Mouse (Mus musculus): ENCODE data around the gene Znhit1. TPM values are rescaled to one million over a fixed set of nuclear protein-coding genes. Genes with fewer than 3 reads are reported as not detected.

Znhit1 gene
- polyA plus RNA-seq, 1 experiment = 79.5 TPM

DNA sequence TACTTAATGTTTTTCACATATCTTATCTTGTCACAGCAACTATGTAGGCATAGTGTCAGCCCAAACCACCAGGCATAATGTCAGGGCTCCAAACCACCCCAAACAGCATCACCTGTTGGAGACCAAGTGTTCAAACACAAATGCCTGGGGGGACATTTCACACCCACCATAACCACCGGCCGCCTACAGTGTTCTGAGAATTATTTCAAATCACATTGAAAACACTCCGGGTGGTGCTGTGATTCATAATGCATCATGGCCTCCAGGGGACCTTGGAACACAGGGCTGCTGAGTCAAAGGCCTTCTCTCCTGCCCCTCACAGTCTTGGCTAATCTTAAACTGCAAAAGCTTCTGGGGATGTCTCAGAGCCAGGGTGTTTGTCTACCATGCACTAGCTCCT lies 28.1 kb upstream of the Znhit1 start:
- no peaks in the 10 kb centered on the region for H3K27me3 ChIP-seq (ENCODE audit: control insufficient read depth, insufficient read depth, low read length)
- no peaks in the 10 kb centered on the region for H3K36me3 ChIP-seq (ENCODE audit: control insufficient read depth, insufficient read depth, low read length)
- H3K4me1 ChIP-seq (replicated peaks; ENCODE audit: control insufficient read depth, insufficient read depth, low read length) = no peaks in the 10 kb centered on the region
- H3K4me3 ChIP-seq (ENCODE audit: control insufficient read depth, insufficient read depth, low read length) = no peak overlapping the region
- no peak overlapping the region for H3K27ac ChIP-seq (ENCODE audit: control insufficient read depth, insufficient read depth, low read length)
- DNase-seq = no peak
- WGBS = 96% methylated on average over 3 of the region's 3 CpGs
- TF ChIP-seq CTCF (IDR thresholded peaks at IDR 0.05; ENCODE audit: borderline replicate concordance, control insufficient read depth, extremely low read depth, insufficient read depth, low read length, poor library complexity) = no peak
- TF ChIP-seq POLR2A (IDR thresholded peaks at IDR 0.05; ENCODE audit: control insufficient read depth, extremely low read depth, insufficient read depth, low read length, poor library complexity) = no peak

DNA sequence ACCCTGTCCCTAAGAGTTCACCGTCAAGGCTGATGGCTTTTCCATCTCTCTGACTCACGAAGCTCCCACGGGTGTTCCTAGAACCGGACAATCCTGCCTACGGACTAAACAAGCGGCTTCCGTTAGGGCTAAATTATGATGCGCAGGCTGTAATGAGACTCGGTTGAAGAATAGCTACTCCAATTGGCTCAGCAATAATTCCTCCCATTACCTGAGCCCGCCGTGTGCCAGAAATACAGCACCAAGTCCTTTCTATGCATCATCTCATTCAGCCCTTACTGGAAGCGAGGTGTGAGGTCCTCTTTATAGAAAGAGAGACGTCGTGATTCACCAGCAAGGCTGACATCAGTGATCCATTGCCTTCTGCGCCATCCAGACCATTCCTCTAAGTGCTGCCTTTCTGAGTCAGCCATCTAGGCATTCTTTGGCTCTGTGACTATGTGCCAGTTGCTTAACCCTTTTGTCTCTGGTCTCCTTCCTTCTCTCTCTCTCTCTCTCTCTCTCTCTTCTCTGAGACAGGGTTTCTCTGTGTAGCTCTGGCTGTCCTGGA lies 24.7 kb upstream of the Znhit1 start:
- no peak for TF ChIP-seq POLR2A (IDR thresholded peaks at IDR 0.05; ENCODE audit: control insufficient read depth, extremely low read depth, insufficient read depth, low read length, poor library complexity)
- no peak for TF ChIP-seq CTCF (IDR thresholded peaks at IDR 0.05; ENCODE audit: borderline replicate concordance, control insufficient read depth, extremely low read depth, insufficient read depth, low read length, poor library complexity)
- Histone ChIP-seq H3K36me3 (ENCODE audit: control insufficient read depth, insufficient read depth, low read length) (no peaks in the 10 kb centered on the region), H3K27me3 (ENCODE audit: control insufficient read depth, insufficient read depth, low read length) (no peaks in the 10 kb centered on the region), H3K27ac (ENCODE audit: control insufficient read depth, insufficient read depth, low read length) (no peak overlapping the region), H3K4me3 (ENCODE audit: control insufficient read depth, insufficient read depth, low read length) (no peak overlapping the region), H3K4me1 (replicated peaks; ENCODE audit: control insufficient read depth, insufficient read depth, low read length) (no peaks in the 10 kb centered on the region)
- DNase-seq = no peak
- 85% methylated on average over 15 of the region's 15 CpGs for WGBS

DNA sequence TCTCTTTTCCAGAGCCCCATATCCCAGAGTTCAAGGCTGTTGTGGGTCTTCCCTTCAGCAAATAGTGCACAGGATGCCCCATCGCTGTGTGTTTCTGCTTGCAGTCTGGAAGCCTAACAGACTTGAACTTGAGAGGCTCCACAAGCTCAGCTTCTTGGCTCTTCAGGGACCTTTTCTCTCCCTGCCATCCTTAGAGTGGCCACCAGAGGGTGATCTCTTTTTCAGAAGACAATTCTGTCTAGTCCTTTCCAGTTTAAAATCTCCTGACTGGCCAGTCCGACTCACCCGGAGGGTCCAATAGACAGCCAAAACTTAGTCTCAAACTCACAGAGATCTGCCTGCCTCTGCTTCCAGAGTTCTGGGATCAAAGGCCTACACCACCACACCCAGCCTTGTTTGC lies 22.2 kb upstream of the Znhit1 start:
- peak; percentile 42 for DNase-seq
- Histone ChIP-seq H3K4me1 (replicated peaks; ENCODE audit: control insufficient read depth, insufficient read depth, low read length) (no peaks in the 10 kb centered on the region), H3K4me3 (ENCODE audit: control insufficient read depth, insufficient read depth, low read length) (no peak overlapping the region), H3K36me3 (ENCODE audit: control insufficient read depth, insufficient read depth, low read length) (no peaks in the 10 kb centered on the region), H3K27me3 (ENCODE audit: control insufficient read depth, insufficient read depth, low read length) (no peaks in the 10 kb centered on the region), H3K27ac (ENCODE audit: control insufficient read depth, insufficient read depth, low read length) (no peak overlapping the region)
- TF ChIP-seq CTCF (IDR thresholded peaks at IDR 0.05; ENCODE audit: borderline replicate concordance, control insufficient read depth, extremely low read depth, insufficient read depth, low read length, poor library complexity) = no peak
- 21% methylated on average over 3 of the region's 3 CpGs for WGBS

DNA sequence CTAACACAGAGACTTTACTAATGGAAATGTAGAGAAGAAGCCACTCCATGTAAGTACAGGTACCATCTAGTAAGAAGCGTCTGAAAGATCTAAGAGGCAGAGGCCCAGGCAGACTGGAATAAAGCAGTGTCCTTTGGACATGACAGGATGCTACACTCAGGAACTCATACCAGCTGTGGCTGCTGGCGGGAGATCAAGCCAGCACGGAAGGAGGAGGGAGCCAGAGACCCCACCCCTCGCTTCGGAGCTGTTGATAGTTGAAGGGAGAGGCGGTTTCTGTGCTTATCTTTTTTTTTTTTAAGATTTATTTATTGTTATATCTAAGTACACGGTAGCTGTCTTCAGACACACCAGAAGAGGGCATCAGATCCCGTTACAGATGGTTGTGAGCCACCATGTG lies 19.5 kb upstream of the Znhit1 start:
- DNase-seq = no peak
- H3K27me3 ChIP-seq (ENCODE audit: control insufficient read depth, insufficient read depth, low read length) = no peaks in the 10 kb centered on the region
- H3K36me3 ChIP-seq (ENCODE audit: control insufficient read depth, insufficient read depth, low read length) = no peaks in the 10 kb centered on the region
- TF ChIP-seq CTCF (IDR thresholded peaks at IDR 0.05; ENCODE audit: borderline replicate concordance, control insufficient read depth, extremely low read depth, insufficient read depth, low read length, poor library complexity) (no peak), POLR2A (IDR thresholded peaks at IDR 0.05; ENCODE audit: control insufficient read depth, extremely low read depth, insufficient read depth, low read length, poor library complexity) (no peak)
- 54% methylated on average over 8 of the region's 8 CpGs for WGBS
- no peak overlapping the region for H3K27ac ChIP-seq (ENCODE audit: control insufficient read depth, insufficient read depth, low read length)
- H3K4me1 ChIP-seq (replicated peaks; ENCODE audit: control insufficient read depth, insufficient read depth, low read length) = no peaks in the 10 kb centered on the region
- no peak overlapping the region for H3K4me3 ChIP-seq (ENCODE audit: control insufficient read depth, insufficient read depth, low read length)

DNA sequence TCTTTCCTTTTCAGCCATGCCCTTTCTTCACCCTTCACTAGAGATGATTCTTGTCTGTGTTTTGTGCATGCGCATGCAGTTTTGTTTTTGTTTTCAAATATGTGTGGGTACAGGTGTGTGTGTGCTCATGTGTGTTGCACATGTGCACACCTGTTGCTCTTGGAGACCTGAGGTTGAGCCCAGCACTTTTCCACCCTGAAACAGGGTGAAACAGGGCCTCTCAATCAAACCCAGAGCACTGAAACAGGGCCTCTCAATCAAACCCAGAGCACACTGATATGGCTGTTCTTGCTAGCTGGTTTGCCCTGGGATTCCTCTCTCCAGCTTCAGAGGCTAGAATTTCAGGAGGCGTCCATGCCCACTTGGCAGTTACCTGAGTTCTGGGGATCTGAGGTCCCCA lies 12.8 kb upstream of the Znhit1 start:
- DNase-seq = no peak
- Histone ChIP-seq H3K4me3 (ENCODE audit: control insufficient read depth, insufficient read depth, low read length) (no peak overlapping the region), H3K27me3 (ENCODE audit: control insufficient read depth, insufficient read depth, low read length) (no peaks in the 10 kb centered on the region), H3K27ac (ENCODE audit: control insufficient read depth, insufficient read depth, low read length) (no peak overlapping the region), H3K4me1 (replicated peaks; ENCODE audit: control insufficient read depth, insufficient read depth, low read length) (no peaks in the 10 kb centered on the region), H3K36me3 (ENCODE audit: control insufficient read depth, insufficient read depth, low read length) (no peaks in the 10 kb centered on the region)
- 100% methylated on average over 2 of the region's 2 CpGs for WGBS
- TF ChIP-seq POLR2A (IDR thresholded peaks at IDR 0.05; ENCODE audit: control insufficient read depth, extremely low read depth, insufficient read depth, low read length, poor library complexity) (no peak), CTCF (IDR thresholded peaks at IDR 0.05; ENCODE audit: borderline replicate concordance, control insufficient read depth, extremely low read depth, insufficient read depth, low read length, poor library complexity) (no peak)

DNA sequence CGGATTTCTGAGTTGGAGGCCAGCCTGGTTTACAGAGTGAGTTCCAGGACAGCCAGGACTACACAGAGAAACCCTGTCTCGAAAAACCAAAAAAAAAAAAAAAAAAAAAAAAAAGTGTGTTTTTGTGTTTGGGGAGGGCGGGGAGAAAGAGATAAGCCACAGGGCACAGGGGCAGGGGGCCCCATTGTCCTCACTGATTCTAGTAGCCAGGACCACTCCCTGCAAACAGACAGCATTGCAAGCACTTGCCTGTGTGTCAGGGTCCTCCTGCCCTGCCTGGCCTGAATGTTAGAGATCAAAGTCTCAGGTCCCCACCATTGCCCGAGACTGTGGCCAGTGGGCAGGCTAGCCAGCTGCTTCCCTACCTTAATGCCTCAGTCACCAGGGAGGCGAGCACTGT lies 11.6 kb upstream of the Znhit1 start:
- TF ChIP-seq POLR2A (IDR thresholded peaks at IDR 0.05; ENCODE audit: control insufficient read depth, extremely low read depth, insufficient read depth, low read length, poor library complexity) = no peak
- no peak for TF ChIP-seq CTCF (IDR thresholded peaks at IDR 0.05; ENCODE audit: borderline replicate concordance, control insufficient read depth, extremely low read depth, insufficient read depth, low read length, poor library complexity)
- no peak for DNase-seq
- H3K27ac ChIP-seq (ENCODE audit: control insufficient read depth, insufficient read depth, low read length) = no peak overlapping the region
- no peaks in the 10 kb centered on the region for H3K36me3 ChIP-seq (ENCODE audit: control insufficient read depth, insufficient read depth, low read length)
- no peak overlapping the region for H3K4me3 ChIP-seq (ENCODE audit: control insufficient read depth, insufficient read depth, low read length)
- 84% methylated on average over 5 of the region's 5 CpGs for WGBS
- no peaks in the 10 kb centered on the region for H3K4me1 ChIP-seq (replicated peaks; ENCODE audit: control insufficient read depth, insufficient read depth, low read length)
- no peaks in the 10 kb centered on the region for H3K27me3 ChIP-seq (ENCODE audit: control insufficient read depth, insufficient read depth, low read length)

DNA sequence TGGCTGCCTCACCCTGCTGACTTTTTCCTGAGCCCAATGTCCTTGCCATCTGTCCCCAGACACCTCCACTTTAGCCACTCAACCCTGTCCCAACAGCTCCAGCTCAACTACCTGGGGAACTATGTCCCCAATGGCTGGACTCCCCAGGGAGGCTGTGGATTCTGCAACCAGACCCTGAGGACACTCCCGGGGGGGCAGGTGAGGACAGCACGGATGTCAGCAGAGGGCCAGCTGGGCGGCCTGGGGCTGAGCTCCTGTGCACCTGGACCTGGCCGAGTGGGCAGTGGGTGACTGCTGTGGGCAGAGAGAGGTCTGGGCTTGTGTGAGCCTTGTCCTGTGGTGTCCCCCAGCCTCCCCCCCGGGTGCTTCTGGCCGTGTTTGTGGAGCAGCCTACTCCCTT lies 2.0 kb upstream of the Znhit1 start:
- Histone ChIP-seq H3K4me3 (ENCODE audit: control insufficient read depth, insufficient read depth, low read length) (no peak overlapping the region), H3K27me3 (ENCODE audit: control insufficient read depth, insufficient read depth, low read length) (no peaks in the 10 kb centered on the region), H3K27ac (ENCODE audit: control insufficient read depth, insufficient read depth, low read length) (no peak overlapping the region), H3K36me3 (ENCODE audit: control insufficient read depth, insufficient read depth, low read length) (no peaks in the 10 kb centered on the region), H3K4me1 (replicated peaks; ENCODE audit: control insufficient read depth, insufficient read depth, low read length) (peaks cover 14% of the 10 kb centered on the region)
- WGBS = 98% methylated on average over 6 of the region's 6 CpGs
- TF ChIP-seq POLR2A (IDR thresholded peaks at IDR 0.05; ENCODE audit: control insufficient read depth, extremely low read depth, insufficient read depth, low read length, poor library complexity) (no peak), CTCF (IDR thresholded peaks at IDR 0.05; ENCODE audit: borderline replicate concordance, control insufficient read depth, extremely low read depth, insufficient read depth, low read length, poor library complexity) (no peak)
- DNase-seq = no peak
